Mouse (Mus musculus) ES-Bruce4 (cell line): ENCODE measurements at regions not wholly inside any gene's neighbourhood (a gene's known extent, or its start where the extent isn't known, plus 50 kb on each side); places are given as distances from the start of the nearest gene placed in this dataset.
A peak's percentile ranks its signal among the peaks of the same experiment; 100 is the strongest.

Experiments used
- H3K27ac ChIP-seq: 2 replicates; pipeline ENCODE4 v1.5.1; 2012; ENCODE audit warnings: low read length, inconsistent platforms; ENCODE audit not compliant: insufficient read depth
- H3K27me3 ChIP-seq: 2 replicates; pipeline ENCODE4 v1.6.1; 2012; ENCODE audit warnings: mild to moderate bottlenecking, low read length, inconsistent platforms; ENCODE audit not compliant: control insufficient read depth, poor library complexity, insufficient read depth, severe bottlenecking
- H3K36me3 ChIP-seq: 2 replicates; pipeline ENCODE4 v1.6.1; 2012; ENCODE audit warnings: inconsistent platforms, mild to moderate bottlenecking, low read length, moderate library complexity; ENCODE audit not compliant: control insufficient read depth, poor library complexity, insufficient read depth, severe bottlenecking
- H3K4me1 ChIP-seq: one replicate; pipeline ENCODE4 v1.8.1; 2011; ENCODE audit warnings: low read length; ENCODE audit not compliant: control insufficient read depth, insufficient read depth
- H3K4me3 ChIP-seq: 2 replicates; pipeline ENCODE4 v1.5.1; 2011; ENCODE audit warnings: low read depth, mild to moderate bottlenecking, low read length
- H3K9ac ChIP-seq: 2 replicates; pipeline ENCODE4 v1.6.1; 2012; ENCODE audit warnings: low read depth, mild to moderate bottlenecking, inconsistent platforms; ENCODE audit not compliant: poor library complexity, severe bottlenecking
- H3K9me3 ChIP-seq: replicated peaks from 2 replicates; pipeline ENCODE4 v1.6.1; 2012; ENCODE audit warnings: mild to moderate bottlenecking, low read length, inconsistent platforms; ENCODE audit not compliant: control insufficient read depth, poor library complexity, insufficient read depth, severe bottlenecking
- CTCF ChIP-seq: IDR thresholded peaks from one replicate; pipeline ENCODE4 v1.8.1; 2011; ENCODE audit warnings: low read depth, low read length
- EP300 ChIP-seq: IDR thresholded peaks from 2 replicates; pipeline ENCODE4 v1.6.1; 2011; ENCODE audit warnings: low read depth, low read length; ENCODE audit not compliant: insufficient read depth
- POLR2A ChIP-seq: IDR thresholded peaks from one replicate; pipeline ENCODE4 v1.8.1; 2011; ENCODE audit warnings: low read length; ENCODE audit not compliant: insufficient read depth

DNA sequence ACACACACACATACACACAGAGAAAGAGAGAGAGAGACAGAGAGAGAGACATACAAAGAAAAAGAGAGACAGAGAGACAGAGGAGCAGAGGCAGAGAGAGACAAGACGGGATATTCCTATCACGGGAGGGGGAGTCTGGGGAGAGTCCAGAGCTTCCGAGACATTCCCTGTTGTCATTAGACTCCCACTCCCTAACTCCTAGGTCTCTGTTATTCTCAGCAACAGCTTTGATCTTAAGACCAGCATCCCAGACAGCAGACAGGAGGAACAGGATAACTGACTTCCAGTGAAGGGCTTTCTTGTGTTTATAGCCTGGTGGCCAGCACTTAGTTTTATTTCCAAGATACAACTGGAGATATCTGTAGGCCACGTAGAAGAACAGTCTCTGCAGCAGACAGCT lies 99.6 kb upstream of the Osmr start:
- no peak for TF ChIP-seq CTCF
- no peak for TF ChIP-seq EP300
- TF ChIP-seq POLR2A, result no peak
- Histone ChIP-seq H3K27me3 (peaks cover 2% of the 10 kb centered on the region; the same call in 1 of the 2 replicates), H3K9ac (no peak overlapping the region), H3K9me3 (no peaks in the 10 kb centered on the region), H3K4me1 (no peaks in the 10 kb centered on the region), H3K36me3 (no peaks in the 10 kb centered on the region), H3K27ac (no peak overlapping the region), H3K4me3 (no peak overlapping the region)

DNA sequence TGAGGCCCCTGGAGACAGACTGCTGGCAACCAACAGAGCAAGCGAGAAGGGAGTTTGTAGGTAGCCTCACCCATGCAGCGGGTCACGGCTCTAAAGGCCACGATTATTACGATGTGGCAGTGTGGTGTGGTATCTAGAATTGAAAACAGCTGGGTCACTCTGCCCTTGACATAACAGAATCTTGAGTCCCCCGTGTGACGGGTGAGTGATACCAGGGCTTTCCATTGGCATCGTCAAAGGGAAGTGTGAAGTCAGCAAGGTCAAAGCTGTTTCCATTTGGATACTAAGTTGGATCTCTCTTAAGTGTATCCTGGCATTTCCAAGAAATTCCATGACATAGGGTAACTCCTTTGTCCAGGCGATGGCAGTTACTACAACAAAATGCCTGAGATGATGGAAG lies 106.7 kb upstream of the Osmr start:
- TF ChIP-seq POLR2A (no peak), CTCF (no peak), EP300 (no peak)
- no peaks in the 10 kb centered on the region for H3K9me3 ChIP-seq
- H3K27me3 ChIP-seq, result no peaks in the 10 kb centered on the region
- H3K27ac ChIP-seq, result no peak overlapping the region
- no peak overlapping the region for H3K4me3 ChIP-seq
- peaks cover 2% of the 10 kb centered on the region for H3K4me1 ChIP-seq
- no peak overlapping the region for H3K9ac ChIP-seq
- H3K36me3 ChIP-seq, result no peaks in the 10 kb centered on the region

DNA sequence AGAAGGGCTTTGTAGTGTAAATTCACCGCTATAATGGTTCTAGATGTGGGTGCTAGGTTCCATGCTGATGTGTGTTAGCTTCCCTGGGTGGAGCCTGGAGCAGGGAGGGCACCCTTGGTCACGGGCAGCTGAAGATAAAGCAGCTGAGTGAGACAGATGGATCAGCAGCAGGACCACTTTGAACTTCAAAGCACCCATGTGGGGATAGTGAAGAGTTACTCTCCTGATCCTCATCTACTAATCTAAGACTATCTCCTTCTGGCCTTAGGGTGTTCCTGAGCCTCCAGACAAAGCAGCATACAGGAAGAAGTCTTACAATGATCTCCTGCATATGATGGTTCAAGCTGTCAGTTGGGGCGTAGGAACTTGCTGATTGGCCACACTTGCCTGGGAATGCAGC lies 107.1 kb upstream of the Lifr start:
- TF ChIP-seq CTCF, result no peak
- peak; percentile 73 for TF ChIP-seq EP300
- H3K9me3 ChIP-seq, result no peaks in the 10 kb centered on the region
- no peaks in the 10 kb centered on the region for H3K36me3 ChIP-seq
- peaks cover 2% of the 10 kb centered on the region for H3K4me1 ChIP-seq
- H3K9ac ChIP-seq, result no peak overlapping the region
- H3K4me3 ChIP-seq, result no peak overlapping the region
- no peaks in the 10 kb centered on the region for H3K27me3 ChIP-seq
- H3K27ac ChIP-seq, result no peak overlapping the region

GRCm38 (mm10) chr15:6988187-6988586 lies 102.2 kb upstream of the Lifr start:
- no peak for TF ChIP-seq EP300
- TF ChIP-seq POLR2A, result no peak
- TF ChIP-seq CTCF, result no peak
- H3K27ac ChIP-seq, result no peak overlapping the region
- H3K9ac ChIP-seq, result no peak overlapping the region
- no peak overlapping the region for H3K4me3 ChIP-seq
- no peaks in the 10 kb centered on the region for H3K27me3 ChIP-seq
- H3K9me3 ChIP-seq, result no peaks in the 10 kb centered on the region
- H3K36me3 ChIP-seq, result no peaks in the 10 kb centered on the region
- no peaks in the 10 kb centered on the region for H3K4me1 ChIP-seq

GRCm38 (mm10) chr15:6989094-6989493 lies 101.3 kb upstream of the Lifr start:
- TF ChIP-seq POLR2A, result no peak
- no peak for TF ChIP-seq EP300
- no peak for TF ChIP-seq CTCF
- no peak overlapping the region for H3K4me3 ChIP-seq

GRCm38 (mm10) chr15:6993226-6993625 lies 97.2 kb upstream of the Lifr start:
- Histone ChIP-seq H3K4me1 (no peaks in the 10 kb centered on the region), H3K27ac (no peak overlapping the region), H3K36me3 (no peaks in the 10 kb centered on the region), H3K9me3 (no peaks in the 10 kb centered on the region), H3K27me3 (no peaks in the 10 kb centered on the region), H3K9ac (no peak overlapping the region), H3K4me3 (no peak overlapping the region)
- TF ChIP-seq CTCF, result no peak

More at GRCm38 (mm10) chr15:6989094-6989493, 101.3 kb upstream of the Lifr start:
- Histone ChIP-seq H3K9me3 (no peaks in the 10 kb centered on the region), H3K9ac (no peak overlapping the region), H3K27ac (no peak overlapping the region), H3K4me1 (no peaks in the 10 kb centered on the region), H3K27me3 (no peaks in the 10 kb centered on the region), H3K36me3 (no peaks in the 10 kb centered on the region)

GRCm38 (mm10) chr15:6995246-6995645 lies 95.2 kb upstream of the Lifr start:
- Histone ChIP-seq H3K4me3 (no peak overlapping the region), H3K9ac (no peak overlapping the region), H3K9me3 (no peaks in the 10 kb centered on the region), H3K27me3 (no peaks in the 10 kb centered on the region), H3K36me3 (no peaks in the 10 kb centered on the region), H3K4me1 (no peaks in the 10 kb centered on the region), H3K27ac (no peak overlapping the region)
- TF ChIP-seq EP300 (no peak), POLR2A (no peak), CTCF (no peak)
